Mouse (Mus musculus) liver, adult 2 months (tissue): Measurements from ENCODE around the gene Olfr823.

Experiments used
- CTCF ChIP-seq: fragments of 200-500 bp; IDR thresholded peaks from 2 replicates; pipeline ENCODE4 v1.5.1; 2011; ENCODE audit warnings: low read depth, low read length, control low read depth
- POLR2A ChIP-seq: fragments of 200-500 bp; IDR thresholded peaks from 2 replicates; pipeline ENCODE4 v1.6.1; 2011; ENCODE audit warnings: low read length, control low read depth; ENCODE audit not compliant: insufficient read depth; ENCODE audit errors: extremely low read depth

DNA sequence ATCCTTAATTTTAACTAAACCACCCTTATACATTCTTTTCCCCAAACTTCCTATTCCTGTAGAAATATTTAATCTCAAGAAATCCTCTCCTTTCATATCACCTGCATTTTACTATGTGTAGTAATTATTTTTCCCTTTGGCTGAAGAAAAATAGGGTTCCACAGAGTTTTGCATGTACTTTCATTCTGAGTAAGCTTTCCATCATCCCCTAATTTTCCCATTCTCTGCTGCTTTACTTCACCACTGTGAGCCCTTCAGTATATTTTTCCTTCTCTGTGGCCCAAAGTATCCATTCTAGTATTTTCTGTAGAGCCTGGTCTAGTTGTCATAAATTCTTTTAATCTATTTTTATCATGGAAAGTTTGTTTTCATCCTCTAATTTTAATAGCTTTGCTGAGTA is 19.6 kb upstream of the Olfr823 start:
- no peak for TF ChIP-seq CTCF
- TF ChIP-seq POLR2A, result no peak
